Mouse (Mus musculus): ENCODE measurements around the gene Ccdc181.

DNA sequence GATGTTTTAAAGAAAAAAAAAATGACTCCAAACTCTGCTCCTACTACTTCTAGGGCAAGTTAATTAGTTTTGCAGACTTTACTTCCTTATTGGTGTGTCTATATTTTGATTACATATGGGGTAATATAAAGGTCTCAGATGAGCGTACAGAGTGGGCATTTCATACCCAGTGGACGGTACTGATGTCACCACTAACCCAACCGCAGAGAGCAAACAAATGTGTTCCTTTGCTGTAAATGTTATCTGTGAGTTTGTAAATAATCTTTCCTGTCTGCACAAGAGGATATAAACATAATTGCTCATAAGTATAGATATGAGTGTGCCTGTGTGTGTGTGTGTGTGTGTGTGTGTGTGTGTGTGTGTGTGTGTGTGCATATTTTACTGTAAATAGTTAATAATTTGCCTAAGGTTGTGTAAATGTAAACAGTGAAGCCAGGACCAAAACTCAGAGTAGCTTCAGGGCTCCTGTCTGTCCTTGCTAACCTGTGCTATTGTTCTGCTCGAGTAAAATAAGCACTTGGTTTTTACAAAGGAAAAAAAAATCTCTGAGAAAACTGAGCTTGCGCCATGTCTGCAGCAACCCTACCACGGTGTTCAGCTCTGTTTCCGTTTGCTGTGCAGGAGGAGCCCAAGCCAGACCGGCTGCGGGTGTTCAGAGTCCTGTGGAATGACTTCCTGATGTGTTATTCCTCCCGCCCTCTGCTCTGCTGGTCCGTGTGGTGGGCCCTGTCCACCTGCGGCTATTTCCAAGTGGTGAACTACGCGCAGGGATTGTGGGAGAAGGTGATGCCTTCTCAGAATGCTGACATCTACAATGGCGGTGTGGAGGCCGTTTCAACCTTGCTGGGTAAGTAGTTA, 15.0 kb upstream of the Ccdc181 start:
- TF ChIP-seq CTCF (IDR thresholded peaks at IDR 0.05; ENCODE audit: low read depth, low read length) (no peak), POLR2A (IDR thresholded peaks at IDR 0.05; ENCODE audit: extremely low read depth, insufficient read depth, low read length) (no peak)
